Mouse (Mus musculus) lung, embryonic 14.5 days (tissue): ENCODE data around the gene Fcrl6. TPM values are rescaled to one million over a fixed set of nuclear protein-coding genes. Genes with fewer than 3 reads are reported as not detected.

ENCODE experiments used
- ATAC-seq: fragments of 200-750 bp; cut with Nextera tagmentation; 2 replicates; pipeline ENCODE4 v1.8.0; 2017; ENCODE audit warnings: mild to moderate bottlenecking, moderate TSS enrichment, moderate library complexity; ENCODE audit not compliant: insufficient read depth
- DNase-seq: peaks from one replicate; pipeline ENCODE4 v3.0.0-alpha.2; 2015
- H3K27ac ChIP-seq: fragments of 300-500 bp; sonication (generic); 2 replicates; pipeline ENCODE4 v1.5.1; 2014; ENCODE audit warnings: low read depth, mild to moderate bottlenecking, moderate library complexity
- H3K27me3 ChIP-seq: fragments of 300-500 bp; sonication (generic); 2 replicates; pipeline ENCODE4 v1.6.1; 2014; ENCODE audit warnings: low read length, control low read depth; ENCODE audit not compliant: insufficient read depth
- H3K36me3 ChIP-seq: fragments of 300-500 bp; sonication (generic); 2 replicates; pipeline ENCODE4 v1.6.1; 2014; ENCODE audit warnings: control low read depth; ENCODE audit not compliant: insufficient read depth
- H3K4me1 ChIP-seq: fragments of 300-500 bp; sonication (generic); 2 replicates; pipeline ENCODE4 v1.6.1; 2014; ENCODE audit warnings: antibody characterized with exemption, control low read depth; ENCODE audit not compliant: insufficient read depth
- H3K4me2 ChIP-seq: fragments of 300-500 bp; sonication (generic); 2 replicates; pipeline ENCODE4 v1.6.1; 2014; ENCODE audit warnings: mild to moderate bottlenecking
- H3K4me3 ChIP-seq: fragments of 300-500 bp; sonication (generic); 2 replicates; pipeline ENCODE4 v1.5.1; 2014; ENCODE audit warnings: low read depth, low read length
- H3K9ac ChIP-seq: fragments of 300-500 bp; sonication (generic); 2 replicates; pipeline ENCODE4 v1.6.1; 2014
- H3K9me3 ChIP-seq: fragments of 300-500 bp; sonication (generic); 2 replicates; pipeline ENCODE4 v1.6.1; 2016; ENCODE audit warnings: low read depth, low read length, control low read depth
- CTCF ChIP-seq: IDR thresholded peaks from 2 replicates; pipeline ENCODE4 v1.5.1; 2016; ENCODE audit warnings: antibody characterized with exemption, low read depth
- WGBS: fragments of 180-500 bp; shearing (Covaris S2); extraction: QIAGEN DNeasy Blood & Tissue Kit; methylation state at CpG from one replicate; pipeline ENCODE4 v1.1.7; 2014; 5-methylcytosine and 5-hydroxymethylcytosine counted together
- polyA plus RNA-seq: library from polyadenylated mRNA; unstranded; fragments of >200 nt; fragmentation: Nextera tagmentation; extraction: Ambion mirVana; gene quantifications from 2 replicates; pipeline ENCODE4 v1.2.1, GENCODE M21; 2014

Gene Fcrl6
- polyA plus RNA-seq, 1 experiment from 2014 or later, result not detected

- H3K4me1 ChIP-seq, result no peaks in the 10 kb centered on the region
- WGBS, result 79% methylated on average over 5 of the region's 5 CpGs
- no peaks in the 10 kb centered on the region for H3K9me3 ChIP-seq
- TF ChIP-seq CTCF, result no peak
- ATAC-seq (no peak), DNase-seq (no peak)
- H3K27me3 ChIP-seq, result no peaks in the 10 kb centered on the region
- no peak overlapping the region for H3K4me3 ChIP-seq
- no peak overlapping the region for H3K27ac ChIP-seq
- no peak overlapping the region for H3K9ac ChIP-seq
- no peaks in the 10 kb centered on the region for H3K36me3 ChIP-seq
- H3K4me2 ChIP-seq, result no peak overlapping the region
Observed at GRCm38 (mm10) chr1:172636266-172636665, 33.9 kb upstream of the Fcrl6 start.

- no peak overlapping the region for H3K4me2 ChIP-seq
- DNase-seq (no peak), ATAC-seq (no peak)
- no peak overlapping the region for H3K9ac ChIP-seq
- no peaks in the 10 kb centered on the region for H3K27me3 ChIP-seq
- no peaks in the 10 kb centered on the region for H3K36me3 ChIP-seq
- 31% methylated on average over 4 of the region's 4 CpGs for WGBS
- TF ChIP-seq CTCF, result no peak
- no peak overlapping the region for H3K27ac ChIP-seq
- no peaks in the 10 kb centered on the region for H3K9me3 ChIP-seq
- H3K4me3 ChIP-seq, result no peak overlapping the region
- H3K4me1 ChIP-seq, result no peaks in the 10 kb centered on the region
Observed at GRCm38 (mm10) chr1:172635258-172635657, 32.9 kb upstream of the Fcrl6 start.

- H3K27ac ChIP-seq, result no peak overlapping the region
Observed at GRCm38 (mm10) chr1:172634136-172634535, 31.8 kb upstream of the Fcrl6 start.

GRCm38 (mm10) chr1:172632451-172633326 is 30.3 kb upstream of the Fcrl6 start, which contains the start of gene Dusp23:
Gene Dusp23, minus strand, starts transcription at chr1:172632962.
- no peaks in the 10 kb centered on the region for H3K9me3 ChIP-seq
- H3K4me3 ChIP-seq, result peak within 1 kb of the TSS; percentile 71
- ATAC-seq, result peak; percentile 99
- TF ChIP-seq CTCF, result peak; percentile 95
- peak within 1 kb of the TSS; percentile 81 for H3K4me2 ChIP-seq
- H3K4me1 ChIP-seq, result no peaks in the 10 kb centered on the region
- H3K9ac ChIP-seq, result peak within 1 kb of the TSS; percentile 72
- DNase-seq, result peak; percentile 97
- no peaks in the 10 kb centered on the region for H3K36me3 ChIP-seq
- peak within 1 kb of the TSS; percentile 88 for H3K27ac ChIP-seq
- no peaks in the 10 kb centered on the region for H3K27me3 ChIP-seq
- under 1% methylated on average over 53 of the region's 53 CpGs for WGBS

More at GRCm38 (mm10) chr1:172634136-172634535, 31.8 kb upstream of the Fcrl6 start:
- Histone ChIP-seq H3K4me2 (no peak overlapping the region), H3K9ac (no peak overlapping the region), H3K4me1 (no peaks in the 10 kb centered on the region), H3K27me3 (no peaks in the 10 kb centered on the region), H3K9me3 (no peaks in the 10 kb centered on the region), H3K4me3 (no peak overlapping the region), H3K36me3 (no peaks in the 10 kb centered on the region)
- DNase-seq (no peak), ATAC-seq (no peak)
- 88% methylated on average over 2 of the region's 2 CpGs for WGBS
- no peak for TF ChIP-seq CTCF

- Histone ChIP-seq H3K36me3 (no peaks in the 10 kb centered on the region), H3K27me3 (no peaks in the 10 kb centered on the region), H3K4me1 (no peaks in the 10 kb centered on the region), H3K27ac (no peak overlapping the region), H3K4me2 (peak overlapping the region; percentile 81; the same call in 1 of the 2 replicates), H3K9ac (no peak overlapping the region), H3K4me3 (no peak overlapping the region), H3K9me3 (no peaks in the 10 kb centered on the region)
- WGBS, result 83% methylated on average over 5 of the region's 5 CpGs
- TF ChIP-seq CTCF, result no peak
- no peak for ATAC-seq
- no peak for DNase-seq
Observed at GRCm38 (mm10) chr1:172631721-172632120, 29.4 kb upstream of the Fcrl6 start.

GRCm38 (mm10) chr1:172629831-172630230 is 27.5 kb upstream of the Fcrl6 start:
- no peak overlapping the region for H3K9ac ChIP-seq
- DNase-seq, result no peak
- no peak for ATAC-seq
- H3K36me3 ChIP-seq, result no peaks in the 10 kb centered on the region
- TF ChIP-seq CTCF, result no peak
- no peak overlapping the region for H3K4me3 ChIP-seq
- WGBS, result 60% methylated on average over 7 of the region's 7 CpGs
- H3K9me3 ChIP-seq, result no peaks in the 10 kb centered on the region
- no peaks in the 10 kb centered on the region for H3K27me3 ChIP-seq
- H3K4me1 ChIP-seq, result no peaks in the 10 kb centered on the region
- no peak overlapping the region for H3K27ac ChIP-seq
- H3K4me2 ChIP-seq, result no peak overlapping the region

GRCm38 (mm10) chr1:172626306-172626705 is 24.0 kb upstream of the Fcrl6 start:
- no peaks in the 10 kb centered on the region for H3K9me3 ChIP-seq
- H3K4me3 ChIP-seq, result no peak overlapping the region
- WGBS, result 97% methylated on average over 3 of the region's 3 CpGs
- no peak for DNase-seq
- no peak for ATAC-seq
- no peak overlapping the region for H3K27ac ChIP-seq
- H3K4me2 ChIP-seq, result no peak overlapping the region
- H3K9ac ChIP-seq, result no peak overlapping the region
- TF ChIP-seq CTCF, result no peak
- no peaks in the 10 kb centered on the region for H3K36me3 ChIP-seq
- no peaks in the 10 kb centered on the region for H3K4me1 ChIP-seq
- no peaks in the 10 kb centered on the region for H3K27me3 ChIP-seq
